Comparison of ENCODE assay signal across 12 mouse cellular contexts in the genomic region with DNA sequence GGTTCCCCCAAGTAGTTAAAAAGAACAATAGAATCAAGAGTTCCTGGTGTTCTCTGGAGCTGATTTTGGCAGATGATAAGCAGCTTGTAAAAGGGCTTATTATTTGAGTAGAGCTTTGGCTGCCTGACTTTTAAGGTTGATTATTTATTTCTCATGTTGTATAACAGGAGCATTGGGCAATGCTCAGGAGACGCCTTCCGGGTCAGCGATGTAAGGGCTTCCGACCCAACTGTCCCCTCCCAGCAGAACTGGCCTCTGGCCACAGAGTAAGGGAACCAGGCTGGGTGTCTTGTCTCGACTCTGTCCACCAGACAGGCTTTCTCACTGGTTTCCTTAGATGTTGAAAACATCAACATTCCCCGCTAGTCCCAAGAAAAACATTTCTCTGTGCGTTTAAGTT. TPM values are rescaled to one million over a fixed set of nuclear protein-coding genes. Genes with fewer than 3 reads are reported as not detected.
DNase-seq lines count a peak whose midpoint lies in the region; TF ChIP-seq lines count a peak whose summit lies in the region.
"Had no signal": no experiment of that assay in that cellular context is flagged by ENCODE, and none has a peak within 500 bp of the region (broad histone marks: within the 10 kb centered on the region; RNA-seq: fewer than 3 reads in every experiment).

No protein-coding gene starts in this region.

- peak overlapping the region; percentile 72 for H3K27ac ChIP-seq in bone marrow macrophage, adult 2 months (ENCODE audit: insufficient read depth, low read depth, low read length)
- H3K27ac ChIP-seq: liver, embryonic 14.5 days; midbrain, embryonic 10.5 days had no signal

- no peak overlapping the region for H3K4me3 ChIP-seq in bone marrow macrophage, adult 2 months (ENCODE audit: insufficient read depth, low read length)
- H3K4me3 ChIP-seq: midbrain, embryonic 10.5 days had no signal

- intact Hi-C loops in heart, postnatal 14 days (cut with DNase I): loop anchor here (5.0 kb wide), 1 partner anchor 98 kb away; the partner anchor contains the start of gene Lonrf3

- H3K4me1 ChIP-seq in bone marrow macrophage, adult 2 months (ENCODE audit: control insufficient read depth, insufficient read depth, low read length): peaks cover 9% of the 10 kb centered on the region
- H3K4me1 ChIP-seq: midbrain, embryonic 10.5 days had no signal

- TF ChIP-seq POLR2A in bone marrow macrophage, adult 2 months (IDR thresholded peaks at IDR 0.05; ENCODE audit: borderline replicate concordance, low read depth, low read length): no peak

- no peak for TF ChIP-seq CTCF in bone marrow macrophage, adult 2 months (IDR thresholded peaks at IDR 0.05; ENCODE audit: low read depth, low read length)

- DNase-seq in heart, adult 18-20 months: peak; percentile 19 to 32
- DNase-seq in heart, postnatal 4 days: no peak
- DNase-seq in heart, postnatal 14 days: peak; percentile 9 to 25
- peak; percentile 44 to 53 for DNase-seq in kidney, postnatal 36 days
- no peak for DNase-seq in cerebellum, postnatal 25 days
- no peak for DNase-seq in urinary bladder, adult 2 months (ENCODE audit: low spot score)
- no peak for DNase-seq in frontal cortex, postnatal 14 days (ENCODE audit: low spot score in 2 of 2)

RNA-seq across cellular contexts. Expression of gene Zcchc12, which starts 33.2 kb away (rescaled TPM):
- total RNA-seq in heart, adult 18-20 months (2021): under 1 TPM in 1 of 2 experiments, not detected in 1; 0.13 TPM
- 1 to 10 TPM in 1 of 2 experiments, under 1 TPM in 1; 0.81 to 1.3 TPM for total RNA-seq in heart, postnatal 4 days (2021)
- polyA plus RNA-seq in bone marrow macrophage, adult 2 months (2012; ENCODE audit: insufficient read depth, insufficient read length, missing spikeins): not detected in 2 replicates
- total RNA-seq in heart, postnatal 14 days (2021): under 1 TPM; 0.17 TPM
- polyA plus RNA-seq in urinary bladder, adult 2 months (2012; rRNA removed): 0.25 and 0.34 TPM in 2 replicates
- total RNA-seq: common myeloid progenitor, adult 5-6 weeks; MEL had no signal

Comparison
In these comparisons a context has a peak if more than half of its experiments do, and no peak if none do; other contexts are left out.
1. DNase-seq: peak in heart, adult 18-20 months (2 of 2), heart, postnatal 14 days (2 of 2) and kidney, postnatal 36 days (2 of 2); none in heart, postnatal 4 days (single experiment), cerebellum, postnatal 25 days (0 of 2), urinary bladder, adult 2 months (single experiment) and frontal cortex, postnatal 14 days (0 of 2).